Mouse (Mus musculus) R1 (cell line): ENCODE results near the gene Vsig10.
A peak's percentile ranks its signal among the peaks of the same experiment; 100 is the strongest.

Experiments used
- DNase-seq: peaks from one replicate; pipeline ENCODE4 v3.0.0-alpha.2; 2018; ENCODE audit warnings: low read depth, low spot score

The Vsig10 gene

GRCm38 (mm10) chr5:117380199-117380598 is 61.3 kb downstream of the Vsig10 start:
- no peak for DNase-seq

DNA sequence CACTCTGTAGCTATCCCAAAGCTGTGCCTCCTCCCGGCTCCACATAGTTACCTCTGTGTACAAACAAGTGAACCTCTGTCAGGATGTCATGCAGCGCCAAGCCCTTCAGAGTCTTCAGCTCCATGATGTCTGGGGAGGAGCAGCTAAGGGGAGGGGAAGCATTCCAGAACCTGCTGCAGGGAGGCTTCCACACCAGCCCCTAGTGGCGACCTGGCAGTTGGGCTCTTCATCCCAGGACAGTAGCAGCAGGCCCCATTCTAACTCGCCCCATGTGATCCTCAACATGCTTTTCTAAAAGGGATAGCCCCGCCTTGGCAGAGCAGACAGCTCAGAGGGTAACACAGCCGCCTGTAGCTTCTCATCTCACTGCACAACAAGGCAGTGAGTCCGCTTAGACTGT is 62.9 kb downstream of the Vsig10 start:
- DNase-seq, result peak; percentile 86

DNA sequence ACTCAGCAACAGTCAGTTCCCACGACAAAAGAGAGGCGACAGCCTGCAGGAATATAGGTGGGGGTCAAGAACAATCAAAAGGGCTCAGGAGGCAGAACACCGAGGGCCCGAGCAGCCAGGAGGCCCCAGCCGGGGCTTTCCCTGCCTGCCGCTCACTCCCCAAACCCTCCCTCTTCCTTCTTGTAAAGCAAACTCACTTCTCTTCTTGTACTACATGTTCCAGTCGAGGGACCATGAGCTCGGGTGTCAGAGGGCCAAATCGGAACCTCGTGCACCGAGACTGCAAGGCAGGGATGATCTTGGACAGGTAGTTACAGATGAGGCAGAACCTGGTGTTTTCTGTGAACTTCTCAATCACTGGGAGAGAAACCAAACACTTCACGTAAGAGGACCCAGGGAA is 64.3 kb downstream of the Vsig10 start:
- DNase-seq, result no peak

GRCm38 (mm10) chr5:117388296-117388751 is 69.4 kb downstream of the Vsig10 start:
- peak; percentile 89 for DNase-seq

GRCm38 (mm10) chr5:117388877-117389276 is 70.0 kb downstream of the Vsig10 start, which contains the start of gene Rfc5:
Gene Rfc5 (minus strand): TSS chr5:117389047.
- peak; percentile 98 for DNase-seq

GRCm38 (mm10) chr5:117390895-117391294 is 72.0 kb downstream of the Vsig10 start:
- no peak for DNase-seq

- no peak for DNase-seq
These were observed 77.0 kb downstream of the Vsig10 start for GRCm38 (mm10) chr5:117395834-117396233.

- DNase-seq, result peak; percentile 100
These were observed 77.7 kb downstream of the Vsig10 start for GRCm38 (mm10) chr5:117396596-117397014.

- peak; percentile 61 for DNase-seq
These were observed 78.5 kb downstream of the Vsig10 start for GRCm38 (mm10) chr5:117397371-117397770.

DNA sequence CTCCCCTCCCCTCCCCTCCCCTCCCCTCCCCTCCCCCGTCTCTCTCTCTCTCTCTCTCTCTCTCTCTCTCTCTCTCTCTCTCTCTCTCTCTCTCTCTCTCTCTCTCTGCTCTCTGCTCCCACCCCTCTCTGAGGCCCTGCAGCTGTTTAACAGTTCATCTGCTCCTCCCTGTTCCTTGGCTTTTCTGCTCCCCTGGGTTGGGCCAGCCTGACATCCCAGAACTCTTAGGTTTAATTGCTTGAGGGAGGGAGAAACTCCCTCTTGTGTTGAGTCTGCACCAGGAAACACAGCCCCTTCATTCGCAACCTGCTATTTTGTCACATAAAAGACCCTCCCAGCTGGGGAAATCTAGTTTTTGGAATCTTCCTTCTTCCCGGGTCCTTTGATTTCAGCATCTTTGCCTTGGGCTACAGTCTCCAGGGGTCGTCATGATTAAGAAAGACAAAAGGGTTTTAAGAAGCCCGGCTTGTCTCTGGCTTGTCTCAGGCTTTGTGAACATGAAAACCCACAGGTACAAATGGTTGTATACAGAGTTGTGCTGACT is 79.2 kb downstream of the Vsig10 start:
- peak; percentile 74 for DNase-seq

- peak; percentile 85 for DNase-seq
These were observed 80.4 kb downstream of the Vsig10 start for GRCm38 (mm10) chr5:117399281-117399680.

GRCm38 (mm10) chr5:117403609-117404008 is 84.7 kb downstream of the Vsig10 start:
- peak; percentile 96 for DNase-seq
